Mouse (Mus musculus) midbrain, embryonic 14.5 days (tissue): ENCODE measurements around the gene Bcl2a1a. TPM values are rescaled to one million over a fixed set of nuclear protein-coding genes. Genes with fewer than 3 reads are reported as not detected.
"Not testable (repeated sequence)": the region's sequence is repeated elsewhere in the genome, so short reads cannot be mapped to it uniquely, and the experiment has no call there.

ENCODE experiments used
- ATAC-seq: fragments of 200-750 bp; cut with Nextera tagmentation; 2 replicates; pipeline ENCODE4 v1.8.0; 2017; ENCODE audit warnings: moderate number of reproducible peaks, moderate library complexity; ENCODE audit not compliant: low FRiP score, low TSS enrichment
- DNase-seq: peaks from one replicate; pipeline ENCODE4 v3.0.0-alpha.2; 2015
- H3K27ac ChIP-seq: fragments of 300-500 bp; sonication (generic); replicated peaks from 2 replicates; pipeline ENCODE4 v1.5.1; 2014; ENCODE audit warnings: mild to moderate bottlenecking, low read depth, low read length, moderate library complexity
- H3K27me3 ChIP-seq: fragments of 300-500 bp; sonication (generic); 2 replicates; pipeline ENCODE4 v1.6.1; 2014; ENCODE audit warnings: low read length, control low read depth, mixed read lengths; ENCODE audit not compliant: control insufficient read depth, insufficient read depth
- H3K36me3 ChIP-seq: fragments of 300-500 bp; sonication (generic); 2 replicates; pipeline ENCODE4 v1.6.1; 2014; ENCODE audit warnings: low read length, control low read depth; ENCODE audit not compliant: control insufficient read depth, insufficient read depth
- H3K4me1 ChIP-seq: fragments of 300-500 bp; sonication (generic); 2 replicates; pipeline ENCODE4 v1.6.1; 2014; ENCODE audit warnings: mild to moderate bottlenecking, antibody characterized with exemption, low read length, control low read depth; ENCODE audit not compliant: control insufficient read depth, insufficient read depth
- H3K4me2 ChIP-seq: fragments of 300-500 bp; sonication (generic); 2 replicates; pipeline ENCODE4 v1.6.1; 2014; ENCODE audit warnings: mild to moderate bottlenecking, low read length, moderate library complexity
- H3K4me3 ChIP-seq: fragments of 300-500 bp; sonication (generic); replicated peaks from 2 replicates; pipeline ENCODE4 v1.5.1; 2014; ENCODE audit warnings: low read depth, low read length
- H3K9ac ChIP-seq: fragments of 300-500 bp; sonication (generic); replicated peaks from 2 replicates; pipeline ENCODE4 v1.6.1; 2014; ENCODE audit warnings: mild to moderate bottlenecking, low read length, moderate library complexity
- H3K9me3 ChIP-seq: fragments of 300-500 bp; sonication (generic); 2 replicates; pipeline ENCODE4 v1.6.1; 2016; ENCODE audit warnings: low read length, control low read depth, mixed read lengths; ENCODE audit not compliant: control insufficient read depth
- WGBS: fragments of 180-500 bp; shearing (Covaris S2); extraction: QIAGEN DNeasy Blood & Tissue Kit; methylation state at CpG from one replicate; pipeline ENCODE4 v1.1.7; 2014; 5-methylcytosine and 5-hydroxymethylcytosine counted together
- polyA plus RNA-seq: library from polyadenylated mRNA; unstranded; fragments of >200 nt; fragmentation: Nextera tagmentation; extraction: Ambion mirVana; gene quantifications from 2 replicates; pipeline ENCODE4 v1.2.1, GENCODE M21; 2014

The Bcl2a1a gene
- polyA plus RNA-seq, result not detected in 2 replicates

- 90% methylated on average over 5 of the region's 5 CpGs for WGBS
- H3K4me3 ChIP-seq, H3K36me3 ChIP-seq, ATAC-seq, H3K4me1 ChIP-seq, H3K27ac ChIP-seq, H3K9ac ChIP-seq, H3K4me2 ChIP-seq, DNase-seq, H3K27me3 ChIP-seq, H3K9me3 ChIP-seq: not testable (repeated sequence)
Observed at GRCm38 (mm10) chr9:88956670-88957153, at the start of gene Bcl2a1a. TSS of gene Bcl2a1a (plus strand) at chr9:88956900.

- not testable (repeated sequence) for H3K4me1 ChIP-seq, H3K4me3 ChIP-seq, ATAC-seq, H3K9ac ChIP-seq, H3K27ac ChIP-seq, H3K4me2 ChIP-seq, H3K9me3 ChIP-seq, H3K27me3 ChIP-seq, H3K36me3 ChIP-seq, DNase-seq
- 80% methylated on average over 4 of the region's 5 CpGs for WGBS
Observed at GRCm38 (mm10) chr9:88916576-88916975, 40.1 kb upstream of the Bcl2a1a start.

- not testable (repeated sequence) for H3K9ac ChIP-seq, H3K27ac ChIP-seq, H3K9me3 ChIP-seq, H3K4me2 ChIP-seq, DNase-seq, H3K4me1 ChIP-seq, ATAC-seq, H3K4me3 ChIP-seq, H3K36me3 ChIP-seq, H3K27me3 ChIP-seq
- WGBS, result 14% methylated on average over 1 of the region's 3 CpGs
Observed at GRCm38 (mm10) chr9:88938312-88938711, 18.4 kb upstream of the Bcl2a1a start.

- H3K9ac ChIP-seq, ATAC-seq: not testable (repeated sequence)
Observed at GRCm38 (mm10) chr9:88951466-88951865, 5.2 kb upstream of the Bcl2a1a start.

GRCm38 (mm10) chr9:88953151-88953550 is 3.5 kb upstream of the Bcl2a1a start:
- H3K36me3 ChIP-seq, H3K27me3 ChIP-seq, H3K4me3 ChIP-seq, H3K9me3 ChIP-seq, ATAC-seq, DNase-seq, H3K4me2 ChIP-seq, H3K27ac ChIP-seq, H3K9ac ChIP-seq, H3K4me1 ChIP-seq: not testable (repeated sequence)

More at GRCm38 (mm10) chr9:88951466-88951865, 5.2 kb upstream of the Bcl2a1a start:
- H3K27me3 ChIP-seq, H3K36me3 ChIP-seq, H3K4me2 ChIP-seq, DNase-seq, H3K4me1 ChIP-seq, H3K27ac ChIP-seq, H3K4me3 ChIP-seq, H3K9me3 ChIP-seq: not testable (repeated sequence)

GRCm38 (mm10) chr9:88955224-88955623 is 1.5 kb upstream of the Bcl2a1a start:
- H3K9ac ChIP-seq, H3K4me1 ChIP-seq, H3K4me3 ChIP-seq, H3K27me3 ChIP-seq, DNase-seq, H3K9me3 ChIP-seq, ATAC-seq, H3K36me3 ChIP-seq, H3K4me2 ChIP-seq, H3K27ac ChIP-seq: not testable (repeated sequence)
- WGBS, result 100% methylated on average over 1 of the region's 1 CpGs

GRCm38 (mm10) chr9:88956035-88956434 is 665 bp upstream of the Bcl2a1a start:
- not testable (repeated sequence) for H3K4me3 ChIP-seq, H3K4me1 ChIP-seq, H3K4me2 ChIP-seq, H3K27ac ChIP-seq, H3K27me3 ChIP-seq, H3K9me3 ChIP-seq, DNase-seq, H3K9ac ChIP-seq, ATAC-seq, H3K36me3 ChIP-seq
- 93% methylated on average over 2 of the region's 4 CpGs for WGBS

- no peaks in the 10 kb centered on the region for H3K36me3 ChIP-seq
- 88% methylated on average over 3 of the region's 3 CpGs for WGBS
- no peak for DNase-seq
- no peak overlapping the region for H3K27ac ChIP-seq
- H3K9ac ChIP-seq, result no peak overlapping the region
- H3K4me3 ChIP-seq, result no peak overlapping the region
- no peaks in the 10 kb centered on the region for H3K4me1 ChIP-seq
- no peak for ATAC-seq
- H3K27me3 ChIP-seq, result no peaks in the 10 kb centered on the region
- H3K9me3 ChIP-seq, result no peaks in the 10 kb centered on the region
- H3K4me2 ChIP-seq, result no peak overlapping the region
Observed at GRCm38 (mm10) chr9:88958891-88959290, 2.2 kb downstream of the Bcl2a1a start.

GRCm38 (mm10) chr9:88959981-88960380 is 3.3 kb downstream of the Bcl2a1a start:
- not testable (repeated sequence) for H3K4me1 ChIP-seq, H3K4me3 ChIP-seq, ATAC-seq

More at GRCm38 (mm10) chr9:88959981-88960380, 3.3 kb downstream of the Bcl2a1a start:
- WGBS, result 55% methylated on average over 1 of the region's 1 CpGs
- H3K27ac ChIP-seq, H3K9ac ChIP-seq, H3K4me2 ChIP-seq, DNase-seq, H3K9me3 ChIP-seq, H3K27me3 ChIP-seq, H3K36me3 ChIP-seq: not testable (repeated sequence)
